Mouse (Mus musculus) forebrain, embryonic 12.5 days (tissue): ENCODE data around the gene Nr4a3. TPM values are rescaled to one million over a fixed set of nuclear protein-coding genes. Genes with fewer than 3 reads are reported as not detected.

Source experiments
- ATAC-seq: fragments of 200-750 bp; cut with Nextera tagmentation; 2 replicates; pipeline ENCODE4 v1.8.0; 2017; ENCODE audit warnings: moderate TSS enrichment; ENCODE audit not compliant: low FRiP score
- H3K27ac ChIP-seq: fragments of 300-500 bp; sonication (generic); 2 replicates; pipeline ENCODE4 v1.5.1; 2016; ENCODE audit warnings: mild to moderate bottlenecking
- H3K27me3 ChIP-seq: fragments of 300-500 bp; sonication (generic); 2 replicates; pipeline ENCODE4 v1.6.1; 2016; ENCODE audit warnings: mild to moderate bottlenecking
- H3K36me3 ChIP-seq: fragments of 300-500 bp; sonication (generic); replicated peaks from 2 replicates; pipeline ENCODE4 v1.6.1; 2016; ENCODE audit warnings: mild to moderate bottlenecking
- H3K4me1 ChIP-seq: fragments of 300-500 bp; sonication (generic); 2 replicates; pipeline ENCODE4 v1.6.1; 2016
- H3K4me2 ChIP-seq: fragments of 300-500 bp; sonication (generic); 2 replicates; pipeline ENCODE4 v1.6.1; 2016; ENCODE audit warnings: mild to moderate bottlenecking, moderate library complexity
- H3K4me3 ChIP-seq: fragments of 300-500 bp; sonication (generic); replicated peaks from 2 replicates; pipeline ENCODE4 v1.5.1; 2016; ENCODE audit warnings: mild to moderate bottlenecking
- H3K9ac ChIP-seq: fragments of 300-500 bp; sonication (generic); 2 replicates; pipeline ENCODE4 v1.6.1; 2016; ENCODE audit warnings: mild to moderate bottlenecking
- H3K9me3 ChIP-seq: fragments of 300-500 bp; sonication (generic); 2 replicates; pipeline ENCODE4 v1.6.1; 2016
- WGBS: fragments of 180-500 bp; shearing (Covaris S2); methylation state at CpG from one replicate; pipeline ENCODE4 v1.1.7; 2016; 5-methylcytosine and 5-hydroxymethylcytosine counted together
- polyA plus RNA-seq: library from polyadenylated mRNA; unstranded; fragments of >200 nt; fragmentation: Nextera tagmentation; extraction: Ambion mirVana; gene quantifications from 2 replicates; pipeline ENCODE4 v1.2.1, GENCODE M21; 2016

Nr4a3 gene
- polyA plus RNA-seq, result 0.36 and 0.45 TPM in 2 replicates

GRCm38 (mm10) chr4:48044491-48045211, at the start of gene Nr4a3:
Gene Nr4a3 (plus strand): TSS chr4:48045153.
- ATAC-seq, result peak; percentile 80
- H3K4me3 ChIP-seq, result peak within 1 kb of the TSS; percentile 74
- H3K9me3 ChIP-seq, result no peaks in the 10 kb centered on the region
- WGBS, result 0% methylated on average over 29 of the region's 54 CpGs
- H3K4me2 ChIP-seq, result peak within 1 kb of the TSS; percentile 97
- peaks cover 33% of the 10 kb centered on the region for H3K27me3 ChIP-seq
- H3K4me1 ChIP-seq, result peaks cover 48% of the 10 kb centered on the region
- H3K9ac ChIP-seq, result peak within 1 kb of the TSS; percentile 51
- H3K36me3 ChIP-seq, result no peaks in the 10 kb centered on the region
- H3K27ac ChIP-seq, result peak within 1 kb of the TSS; percentile 75

- Histone ChIP-seq H3K4me1 (no peaks in the 10 kb centered on the region), H3K4me2 (no peak overlapping the region), H3K27me3 (no peaks in the 10 kb centered on the region), H3K9ac (no peak overlapping the region), H3K36me3 (no peaks in the 10 kb centered on the region), H3K9me3 (no peaks in the 10 kb centered on the region), H3K27ac (no peak overlapping the region), H3K4me3 (no peak overlapping the region)
- ATAC-seq, result no peak
- 85% methylated on average over 4 of the region's 4 CpGs for WGBS
These were observed 42.0 kb upstream of the Nr4a3 start for GRCm38 (mm10) chr4:48002969-48003368.

GRCm38 (mm10) chr4:48003456-48003855, 41.5 kb upstream of the Nr4a3 start:
- WGBS, result 95% methylated on average over 3 of the region's 3 CpGs
- Histone ChIP-seq H3K4me3 (no peak overlapping the region), H3K9me3 (no peaks in the 10 kb centered on the region), H3K27ac (no peak overlapping the region), H3K4me2 (no peak overlapping the region), H3K27me3 (no peaks in the 10 kb centered on the region), H3K4me1 (no peaks in the 10 kb centered on the region), H3K36me3 (no peaks in the 10 kb centered on the region), H3K9ac (no peak overlapping the region)
- ATAC-seq, result no peak

- H3K9me3 ChIP-seq, result no peaks in the 10 kb centered on the region
- no peak overlapping the region for H3K9ac ChIP-seq
- H3K27ac ChIP-seq, result no peak overlapping the region
- H3K36me3 ChIP-seq, result no peaks in the 10 kb centered on the region
- no peak overlapping the region for H3K4me3 ChIP-seq
- no peaks in the 10 kb centered on the region for H3K27me3 ChIP-seq
- no peak for ATAC-seq
- WGBS, result 88% methylated on average over 3 of the region's 3 CpGs
- H3K4me2 ChIP-seq, result no peak overlapping the region
- H3K4me1 ChIP-seq, result no peaks in the 10 kb centered on the region
These were observed 38.6 kb upstream of the Nr4a3 start for GRCm38 (mm10) chr4:48006355-48006754.

- H3K4me2 ChIP-seq, result no peak overlapping the region
- H3K27me3 ChIP-seq, result no peaks in the 10 kb centered on the region
- H3K27ac ChIP-seq, result no peak overlapping the region
- H3K36me3 ChIP-seq, result no peaks in the 10 kb centered on the region
- no peak overlapping the region for H3K9ac ChIP-seq
- no peak overlapping the region for H3K4me3 ChIP-seq
- no peak for ATAC-seq
- WGBS, result 90% methylated on average over 3 of the region's 3 CpGs
- no peaks in the 10 kb centered on the region for H3K4me1 ChIP-seq
- no peaks in the 10 kb centered on the region for H3K9me3 ChIP-seq
These were observed 32.7 kb upstream of the Nr4a3 start for GRCm38 (mm10) chr4:48012209-48012608.

GRCm38 (mm10) chr4:48022966-48023365, 22.0 kb upstream of the Nr4a3 start:
- Histone ChIP-seq H3K9me3 (no peaks in the 10 kb centered on the region), H3K9ac (no peak overlapping the region), H3K4me2 (no peak overlapping the region), H3K4me1 (no peaks in the 10 kb centered on the region), H3K27ac (no peak overlapping the region), H3K36me3 (no peaks in the 10 kb centered on the region), H3K4me3 (no peak overlapping the region), H3K27me3 (no peaks in the 10 kb centered on the region)
- ATAC-seq, result no peak
- WGBS, result 90% methylated on average over 3 of the region's 3 CpGs

- H3K9me3 ChIP-seq, result no peaks in the 10 kb centered on the region
- H3K36me3 ChIP-seq, result no peaks in the 10 kb centered on the region
- no peak overlapping the region for H3K27ac ChIP-seq
- H3K4me1 ChIP-seq, result no peaks in the 10 kb centered on the region
- H3K4me3 ChIP-seq, result no peak overlapping the region
- 66% methylated on average over 24 of the region's 24 CpGs for WGBS
- H3K27me3 ChIP-seq, result no peaks in the 10 kb centered on the region
- H3K4me2 ChIP-seq, result no peak overlapping the region
- no peak for ATAC-seq
- no peak overlapping the region for H3K9ac ChIP-seq
These were observed 15.3 kb upstream of the Nr4a3 start for GRCm38 (mm10) chr4:48029652-48030051.

- Histone ChIP-seq H3K4me2 (no peak overlapping the region), H3K27me3 (no peaks in the 10 kb centered on the region), H3K36me3 (no peaks in the 10 kb centered on the region), H3K4me1 (no peaks in the 10 kb centered on the region), H3K9ac (no peak overlapping the region), H3K27ac (no peak overlapping the region), H3K9me3 (no peaks in the 10 kb centered on the region), H3K4me3 (no peak overlapping the region)
- no peak for ATAC-seq
- 88% methylated on average over 9 of the region's 9 CpGs for WGBS
These were observed 10.7 kb upstream of the Nr4a3 start for GRCm38 (mm10) chr4:48034287-48034686.

GRCm38 (mm10) chr4:48037646-48038045, 7.3 kb upstream of the Nr4a3 start:
- WGBS, result 84% methylated on average over 4 of the region's 4 CpGs

GRCm38 (mm10) chr4:48038847-48039246, 6.1 kb upstream of the Nr4a3 start:
- Histone ChIP-seq H3K4me1 (peaks cover 6% of the 10 kb centered on the region; the same call in 1 of the 2 replicates), H3K36me3 (no peaks in the 10 kb centered on the region), H3K27ac (no peak overlapping the region), H3K4me3 (no peak overlapping the region), H3K9me3 (no peaks in the 10 kb centered on the region), H3K9ac (no peak overlapping the region), H3K4me2 (no peak overlapping the region), H3K27me3 (no peaks in the 10 kb centered on the region)
- WGBS, result 90% methylated on average over 5 of the region's 5 CpGs
- ATAC-seq, result no peak

More at GRCm38 (mm10) chr4:48037646-48038045, 7.3 kb upstream of the Nr4a3 start:
- Histone ChIP-seq H3K4me3 (no peak overlapping the region), H3K4me1 (0 out of 2 replicates have a peak, but pooled peaks cover 6% of the 10 kb centered on the region), H3K27me3 (no peaks in the 10 kb centered on the region), H3K36me3 (no peaks in the 10 kb centered on the region), H3K4me2 (no peak overlapping the region), H3K27ac (no peak overlapping the region), H3K9ac (no peak overlapping the region), H3K9me3 (no peaks in the 10 kb centered on the region)
- ATAC-seq, result no peak

- Histone ChIP-seq H3K4me1 (peaks cover 13% of the 10 kb centered on the region), H3K9ac (no peak overlapping the region), H3K9me3 (no peaks in the 10 kb centered on the region), H3K4me2 (no peak overlapping the region), H3K27ac (no peak overlapping the region), H3K36me3 (no peaks in the 10 kb centered on the region), H3K4me3 (no peak overlapping the region), H3K27me3 (no peaks in the 10 kb centered on the region)
- ATAC-seq, result no peak
- 78% methylated on average over 7 of the region's 7 CpGs for WGBS
These were observed 5.2 kb upstream of the Nr4a3 start for GRCm38 (mm10) chr4:48039736-48040135.

GRCm38 (mm10) chr4:48042466-48042785, 2.5 kb upstream of the Nr4a3 start:
- peak overlapping the region; percentile 74 for H3K4me3 ChIP-seq
- ATAC-seq, result no peak
- H3K4me1 ChIP-seq, result peaks cover 31% of the 10 kb centered on the region
- H3K9ac ChIP-seq, result peak overlapping the region; percentile 78
- peak overlapping the region; percentile 97 for H3K4me2 ChIP-seq
- peak overlapping the region; percentile 96 for H3K27ac ChIP-seq
- H3K36me3 ChIP-seq, result no peaks in the 10 kb centered on the region
- no peaks in the 10 kb centered on the region for H3K9me3 ChIP-seq
- 0% methylated on average over 4 of the region's 4 CpGs for WGBS
- H3K27me3 ChIP-seq, result peaks cover 11% of the 10 kb centered on the region
